Mouse (Mus musculus): ENCODE measurements around the gene Kdm3a. TPM values are rescaled to one million over a fixed set of nuclear protein-coding genes. Genes with fewer than 3 reads are reported as not detected.

The Kdm3a gene
- polyA plus RNA-seq, 1 experiment: 13.7 TPM

Other genes with a start within 250 kb of the Kdm3a start
- gene Rmnd5a, start 192.4 kb downstream of the Kdm3a start, polyA plus RNA-seq (2012; ENCODE audit: insufficient read depth, insufficient read length, missing spikeins): 38.1 and 48.0 TPM in 2 replicates
- gene Rnf103, start 139.1 kb downstream of the Kdm3a start, polyA plus RNA-seq (2012; ENCODE audit: insufficient read depth, insufficient read length, missing spikeins): 12.8 and 17.1 TPM in 2 replicates
- 124 and 240 TPM in 2 replicates for gene Chmp3, start 89.2 kb downstream of the Kdm3a start, polyA plus RNA-seq (2012; ENCODE audit: insufficient read depth, insufficient read length, missing spikeins)
- gene Reep1, start 74.6 kb upstream of the Kdm3a start, polyA plus RNA-seq (2012; ENCODE audit: insufficient read depth, insufficient read length, missing spikeins): 0.79 and 1.4 TPM in 2 replicates
- gene Mrpl35, start 194.0 kb upstream of the Kdm3a start, polyA plus RNA-seq (2012; ENCODE audit: insufficient read depth, insufficient read length, missing spikeins): 94.4 and 122 TPM in 2 replicates
- gene Immt, start 198.3 kb upstream of the Kdm3a start, polyA plus RNA-seq (2012; ENCODE audit: insufficient read depth, insufficient read length, missing spikeins): 660 and 701 TPM in 2 replicates